Mouse (Mus musculus) erythroblast, embryonic 14.5 days (primary cell): ENCODE data around the gene Fam129b.

ENCODE experiments used
- GATA1 ChIP-seq: IDR thresholded peaks from 2 replicates; pipeline ENCODE4 v1.6.1; 2012; ENCODE audit warnings: low read length, inconsistent platforms, mixed read lengths
- TAL1 ChIP-seq: IDR thresholded peaks from 3 replicates; pipeline ENCODE4 v1.6.1; 2012; ENCODE audit warnings: low read length, inconsistent platforms, mixed read lengths

DNA sequence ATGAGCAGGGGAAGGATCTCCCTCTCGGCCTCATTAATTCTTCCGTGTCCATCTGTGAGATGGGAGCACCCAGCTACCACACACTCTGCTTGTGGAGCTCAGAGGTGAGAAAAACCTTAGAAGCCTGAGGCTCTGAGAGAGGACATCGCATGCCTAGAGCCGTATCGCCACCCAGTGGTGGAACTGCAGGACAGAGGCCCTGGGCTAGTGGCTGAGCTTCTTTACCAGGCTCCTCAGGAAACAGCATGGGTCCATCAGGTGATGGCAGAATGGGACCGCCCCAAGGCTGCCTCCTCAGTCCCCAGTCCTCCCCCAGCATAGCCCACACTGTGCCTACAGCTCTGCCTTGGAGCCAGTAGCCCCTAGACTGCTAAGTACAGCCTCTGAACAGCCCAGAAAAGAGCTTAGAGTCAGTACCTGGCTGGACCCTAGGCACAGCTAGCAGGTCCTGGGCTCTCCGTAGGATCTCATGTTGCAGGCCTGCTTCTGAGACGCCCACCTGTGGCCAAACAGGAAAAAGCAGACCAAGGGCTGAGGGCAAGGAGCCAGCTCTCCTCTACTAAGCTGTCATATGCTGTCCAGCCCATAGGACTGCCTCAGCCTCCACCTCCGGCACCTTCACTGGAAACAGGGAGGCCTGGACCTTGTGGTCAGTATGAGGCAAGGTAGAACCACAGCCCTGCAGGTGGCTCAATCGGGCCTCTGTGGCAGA, 52.5 kb downstream of the Fam129b start:
- TF ChIP-seq GATA1 (no peak), TAL1 (no peak)
